Mouse (Mus musculus): ENCODE measurements around the gene Uvssa. TPM values are rescaled to one million over a fixed set of nuclear protein-coding genes. Genes with fewer than 3 reads are reported as not detected.

Gene Uvssa
- total RNA-seq, 2 experiments from 2014 or later, result 5.3 to 7.3 TPM

DNA sequence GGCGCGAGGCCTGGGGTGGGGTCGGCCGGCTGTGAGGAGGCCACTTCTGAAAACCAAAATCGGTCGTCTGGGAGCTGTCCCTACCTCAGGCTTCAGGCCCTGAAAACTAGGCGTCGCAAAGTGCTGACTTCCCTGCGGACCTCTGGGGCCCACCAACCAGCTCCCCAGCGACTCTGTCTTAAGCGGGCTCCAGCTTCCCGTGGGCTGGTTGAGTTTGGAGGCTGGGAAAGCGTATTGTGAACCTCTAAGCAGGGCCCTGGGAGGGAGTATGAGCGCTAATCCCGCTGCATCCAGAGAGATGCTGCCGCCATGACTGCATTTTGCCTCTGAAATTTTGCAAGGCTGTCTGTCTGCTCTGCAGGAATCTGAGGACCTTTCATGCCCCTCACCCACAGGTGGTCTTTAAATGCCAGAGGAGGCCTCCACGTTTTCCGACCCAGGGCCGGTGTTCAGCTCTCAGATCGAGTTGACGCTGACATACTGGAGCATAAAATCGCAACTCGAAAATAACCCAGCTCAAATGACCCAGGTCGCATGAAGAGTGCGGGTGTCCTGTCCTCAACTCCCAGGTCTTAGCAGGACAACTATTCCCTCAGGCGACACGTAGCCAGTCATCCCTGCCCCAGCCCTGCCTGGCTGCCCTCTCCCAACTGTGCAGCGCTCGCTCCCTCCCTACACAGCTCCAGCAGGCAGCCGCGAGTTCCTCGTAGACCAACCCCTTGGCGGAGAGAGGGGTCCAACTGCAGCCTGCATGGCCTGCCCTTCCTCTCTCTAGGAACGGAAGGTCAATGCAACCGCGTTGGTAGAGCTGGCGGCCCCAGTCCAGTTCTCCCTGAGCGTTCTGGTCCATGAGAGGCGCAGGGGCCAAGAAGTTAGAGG lies 53.9 kb downstream of the Uvssa start:
- intact Hi-C loops (cut with DNase I), result no loop called here
- H3K4me3 ChIP-seq, result no peak overlapping the region
- H3K27ac ChIP-seq, result no peak overlapping the region
- TF ChIP-seq CTCF (IDR thresholded peaks at IDR 0.05), result no peak
- DNase-seq (ENCODE audit: extremely low spot score in 1 of 2, low spot score in 2 of 2), result no peak

DNA sequence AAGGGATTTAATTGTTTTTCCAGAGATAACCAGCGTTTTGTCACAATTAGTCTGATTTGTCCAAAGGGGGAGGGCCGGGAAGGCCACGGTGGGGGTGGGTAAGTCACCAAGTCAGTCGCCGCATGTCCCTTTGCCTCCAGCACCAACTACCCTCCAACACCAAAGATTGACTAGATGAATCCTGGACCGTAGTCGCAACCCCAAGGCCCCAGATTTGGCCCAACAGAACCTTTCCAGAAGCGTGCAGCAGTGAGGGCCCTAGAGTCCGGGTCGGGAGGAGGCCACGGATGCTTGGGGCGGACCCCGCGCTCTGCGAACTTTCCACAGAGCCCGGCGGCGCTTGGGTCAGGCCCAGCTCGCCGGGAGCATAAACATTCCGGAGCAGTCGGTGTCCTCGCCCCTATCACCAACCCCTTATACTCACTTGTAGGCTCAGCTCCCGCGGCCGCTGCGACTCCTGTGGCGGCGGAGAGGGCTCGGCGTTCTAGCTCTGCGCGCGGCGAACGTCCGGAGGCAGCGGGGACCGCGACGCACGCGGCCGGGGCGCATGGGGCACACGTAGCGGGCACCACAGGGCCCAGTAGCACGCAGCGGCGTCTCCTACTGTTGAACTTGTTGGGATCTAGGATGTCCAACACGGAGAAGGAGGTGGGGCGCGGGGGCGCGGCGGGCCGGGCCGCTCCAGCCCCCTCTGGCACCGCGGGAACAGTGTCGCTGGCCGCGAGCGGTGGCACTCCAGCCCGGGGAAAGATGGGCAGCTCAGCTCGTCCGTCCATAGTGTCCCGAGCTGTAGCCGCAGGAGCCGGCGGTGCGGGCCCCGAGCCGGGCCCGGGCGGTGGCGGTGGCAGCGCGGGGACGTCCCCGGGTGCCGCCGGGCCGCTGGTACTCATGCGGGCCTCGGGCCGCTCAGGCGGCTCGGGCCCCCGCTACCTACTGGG lies 55.1 kb downstream of the Uvssa start, which contains the start of gene Nkx1-1:
Gene Nkx1-1 (minus strand): TSS at position 776 of the 938 bp plus-strand sequence.
- no peak for TF ChIP-seq CTCF (IDR thresholded peaks at IDR 0.05)
- intact Hi-C loops (cut with DNase I), result no loop called here
- no peak for DNase-seq (ENCODE audit: extremely low spot score in 1 of 2, low spot score in 2 of 2)
- Histone ChIP-seq H3K4me3 (peak within 1 kb of the TSS; percentile 19; the same call in 1 of the 2 replicates), H3K27ac (no peak within 1 kb of the TSS)

DNA sequence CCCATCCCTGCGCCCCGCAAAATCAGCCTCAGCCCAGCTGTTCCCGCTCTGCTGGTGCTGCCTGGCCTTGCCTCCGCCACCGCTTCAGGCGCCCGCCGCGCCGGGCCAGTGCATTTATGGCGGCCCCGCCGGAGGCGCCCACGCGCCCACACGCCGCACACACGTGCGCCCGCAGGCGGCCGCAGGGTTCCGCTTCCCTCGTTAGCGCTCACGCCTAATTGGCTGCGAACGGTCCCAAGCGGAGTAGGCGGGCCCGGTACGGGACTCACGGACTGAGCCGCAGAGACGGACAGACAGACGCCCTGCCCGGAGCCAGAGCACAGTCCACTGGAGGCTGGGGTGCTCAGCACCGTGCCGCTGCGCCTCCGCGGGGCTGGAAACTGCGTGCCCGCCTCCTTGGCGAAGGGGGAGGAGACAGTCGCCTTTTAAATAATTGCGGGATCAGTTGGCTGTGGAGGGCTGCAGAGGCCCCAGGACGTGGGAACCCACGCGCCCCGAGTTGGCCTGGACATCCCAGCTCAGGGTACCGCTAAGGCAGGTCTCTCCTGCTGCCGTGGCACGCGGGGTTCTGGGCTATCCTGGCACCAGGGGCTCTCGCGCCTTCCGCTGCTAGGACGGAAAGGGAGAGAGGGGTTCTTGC lies 55.9 kb downstream of the Uvssa start:
- Histone ChIP-seq H3K27ac (no peak overlapping the region), H3K4me3 (peak overlapping the region; percentile 19; the same call in 1 of the 2 replicates)
- TF ChIP-seq CTCF (IDR thresholded peaks at IDR 0.05), result no peak
- intact Hi-C loops (cut with DNase I), result no loop called here
- no peak for DNase-seq (ENCODE audit: extremely low spot score in 1 of 2, low spot score in 2 of 2)

DNA sequence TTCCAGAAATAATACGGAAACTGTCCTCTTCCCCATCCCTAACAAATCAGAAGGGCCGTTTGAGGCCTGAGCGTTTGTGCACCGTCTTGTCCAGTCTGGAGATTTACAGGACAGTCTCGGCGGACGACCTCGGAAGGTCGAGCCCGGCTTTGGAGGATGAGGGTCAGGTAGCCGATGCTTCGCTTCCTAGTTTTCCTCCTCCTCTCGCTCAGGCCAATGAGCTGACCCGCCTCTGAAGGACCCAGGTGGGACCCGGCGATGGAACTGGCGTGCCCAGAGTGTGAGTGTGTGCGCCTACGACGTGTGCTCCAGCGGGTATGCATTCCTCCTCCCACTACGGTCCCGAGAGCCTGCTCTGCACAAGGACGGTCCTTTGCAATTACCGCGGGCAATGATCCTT lies 56.8 kb downstream of the Uvssa start:
- H3K27ac ChIP-seq, result no peak overlapping the region
- intact Hi-C loops (cut with DNase I), result no loop called here
- H3K4me3 ChIP-seq, result no peak overlapping the region
- DNase-seq (ENCODE audit: extremely low spot score in 1 of 2, low spot score in 2 of 2), result no peak
- TF ChIP-seq CTCF (IDR thresholded peaks at IDR 0.05), result no peak

DNA sequence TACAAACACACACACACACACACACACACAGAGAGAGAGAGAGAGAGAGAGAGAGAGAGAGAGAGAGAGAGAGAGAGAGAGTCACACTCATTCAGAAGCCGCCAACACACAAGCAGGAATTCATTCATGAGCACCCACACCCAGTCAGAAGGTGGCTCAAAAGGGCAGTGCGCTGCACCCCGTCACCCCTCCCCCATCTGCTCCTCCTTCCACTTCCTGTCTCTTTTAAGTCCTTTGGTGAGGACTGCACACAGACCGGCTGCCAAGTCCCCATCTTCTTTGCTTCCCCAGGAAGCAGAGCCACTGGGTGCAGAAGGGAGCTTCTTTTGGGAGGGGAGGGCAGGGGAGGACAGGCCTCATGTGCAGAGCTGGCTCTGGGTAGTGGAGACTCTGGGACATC lies 57.6 kb downstream of the Uvssa start:
- intact Hi-C loops (cut with DNase I), result no loop called here
- TF ChIP-seq CTCF (IDR thresholded peaks at IDR 0.05), result no peak
- no peak overlapping the region for H3K27ac ChIP-seq
- no peak overlapping the region for H3K4me3 ChIP-seq
- no peak for DNase-seq (ENCODE audit: extremely low spot score in 1 of 2, low spot score in 2 of 2)

DNA sequence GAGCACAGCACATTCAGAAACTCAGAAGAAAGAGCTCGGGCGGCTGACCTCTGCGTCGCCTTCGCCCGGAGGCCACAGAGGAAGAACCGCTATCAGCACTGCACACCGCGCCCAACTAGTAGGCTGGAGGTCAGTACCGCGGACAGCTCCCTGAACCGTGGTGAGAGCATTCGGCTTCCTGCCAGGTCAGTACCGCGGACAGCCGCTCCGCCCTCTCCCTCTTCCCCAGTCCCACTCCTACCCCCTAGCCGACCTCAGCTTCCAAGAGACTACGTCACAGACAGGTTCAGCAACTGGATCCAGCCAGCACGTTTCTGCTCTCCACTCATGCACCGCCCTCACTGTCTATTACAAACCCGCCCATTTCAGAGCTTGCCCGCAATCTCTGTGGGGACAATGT lies 59.9 kb downstream of the Uvssa start:
- Histone ChIP-seq H3K27ac (no peak overlapping the region), H3K4me3 (no peak overlapping the region)
- DNase-seq (ENCODE audit: extremely low spot score in 1 of 2, low spot score in 2 of 2), result peak; percentile 40 to 63
- no peak for TF ChIP-seq CTCF (IDR thresholded peaks at IDR 0.05)
- intact Hi-C loops (cut with DNase I), result no loop called here

DNA sequence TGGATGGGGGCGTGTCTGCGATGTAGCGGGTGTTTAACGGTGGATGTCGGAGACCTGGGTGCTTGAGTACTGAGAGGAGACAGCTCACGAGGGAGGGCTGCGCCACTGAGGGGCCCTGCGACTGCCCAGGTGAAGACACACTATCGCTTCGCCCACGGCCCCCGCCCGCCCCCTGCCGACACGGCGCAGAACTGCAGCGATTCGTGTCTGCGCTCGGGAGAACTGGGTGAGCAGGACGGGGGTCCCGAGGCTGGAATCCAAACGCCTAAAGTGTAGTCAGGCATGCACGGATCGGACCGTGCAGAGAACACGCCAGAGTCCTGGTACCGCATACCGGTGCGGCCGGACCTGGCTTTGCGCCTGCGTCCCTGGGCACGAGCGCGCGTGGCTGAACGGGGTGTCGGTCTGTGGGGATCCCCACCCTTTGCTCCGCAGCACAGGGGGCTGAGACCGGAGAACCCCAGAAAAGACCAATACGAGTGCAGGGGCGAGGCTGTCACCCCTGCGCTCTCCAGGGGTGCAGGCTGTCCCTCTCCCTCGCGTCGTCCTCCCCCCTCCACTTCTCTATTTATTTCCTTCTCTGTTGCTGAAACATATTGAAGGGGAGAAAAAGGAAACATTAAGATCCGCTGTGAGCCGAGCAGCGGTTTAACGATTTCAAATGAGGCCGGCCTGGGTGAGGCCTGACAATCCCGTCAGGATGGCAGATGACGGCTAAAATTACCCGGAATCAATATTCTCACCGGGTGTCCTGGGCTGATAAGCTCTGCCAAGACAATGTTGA lies 64.8 kb downstream of the Uvssa start:
- Histone ChIP-seq H3K4me3 (peak overlapping the region; percentile 49), H3K27ac (no peak overlapping the region)
- TF ChIP-seq CTCF (IDR thresholded peaks at IDR 0.05), result peak; percentile 90
- DNase-seq (ENCODE audit: extremely low spot score in 1 of 2, low spot score in 2 of 2), result peak; percentile 33 to 45
- intact Hi-C loops (cut with DNase I), result loop anchor here (5.0 kb wide), 1 partner anchor 51 kb away; no protein-coding TSS in a partner anchor

DNA sequence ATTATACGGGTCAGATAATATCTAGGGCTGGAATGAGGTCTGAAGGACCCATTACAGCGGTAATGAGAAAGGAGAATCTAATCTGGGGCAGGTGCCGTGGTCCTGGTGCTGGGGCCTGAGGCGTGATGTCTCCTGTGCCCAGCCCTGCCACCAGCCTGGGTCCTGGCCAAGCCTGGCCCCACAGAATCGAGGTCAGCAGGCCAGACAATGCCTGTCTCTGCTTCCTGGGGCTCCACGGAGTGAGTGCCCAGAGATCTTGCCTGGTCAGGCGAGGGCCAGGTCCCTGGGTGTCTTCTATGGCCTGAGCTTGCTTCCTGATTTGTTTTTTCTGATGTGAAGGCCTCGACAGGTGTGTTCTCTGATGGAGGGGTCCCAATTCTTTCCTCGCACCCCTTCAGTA lies 65.4 kb downstream of the Uvssa start:
- no peak overlapping the region for H3K27ac ChIP-seq
- no peak overlapping the region for H3K4me3 ChIP-seq
- no peak for TF ChIP-seq CTCF (IDR thresholded peaks at IDR 0.05)
- intact Hi-C loops (cut with DNase I), result loop anchor here (5.0 kb wide), 1 partner anchor 51 kb away; no protein-coding TSS in a partner anchor
- no peak for DNase-seq (ENCODE audit: extremely low spot score in 1 of 2, low spot score in 2 of 2)

DNA sequence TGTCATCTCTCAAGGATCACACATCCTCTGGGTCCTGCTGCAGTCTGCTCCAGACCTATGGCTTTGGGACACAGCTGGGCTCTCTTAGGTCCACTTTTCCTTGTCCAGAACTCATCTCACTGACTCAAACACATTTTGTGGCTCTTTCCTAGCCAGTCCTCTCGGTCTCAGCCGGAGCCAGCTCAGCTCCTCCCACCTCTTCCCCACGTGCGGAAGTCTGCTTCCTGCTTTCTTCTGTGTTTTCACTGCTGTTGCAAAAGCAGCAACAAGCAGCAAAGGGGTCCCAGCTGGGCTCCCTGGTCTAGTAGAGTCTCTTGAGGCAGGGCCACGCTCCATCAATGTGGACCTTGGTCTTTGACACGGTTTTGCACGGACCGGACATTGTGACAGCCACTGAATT lies 77.4 kb downstream of the Uvssa start:
- no peak overlapping the region for H3K27ac ChIP-seq
- no peak for DNase-seq (ENCODE audit: extremely low spot score in 1 of 2, low spot score in 2 of 2)
- TF ChIP-seq CTCF (IDR thresholded peaks at IDR 0.05), result no peak
- H3K4me3 ChIP-seq, result no peak overlapping the region
- intact Hi-C loops (cut with DNase I), result no loop called here

DNA sequence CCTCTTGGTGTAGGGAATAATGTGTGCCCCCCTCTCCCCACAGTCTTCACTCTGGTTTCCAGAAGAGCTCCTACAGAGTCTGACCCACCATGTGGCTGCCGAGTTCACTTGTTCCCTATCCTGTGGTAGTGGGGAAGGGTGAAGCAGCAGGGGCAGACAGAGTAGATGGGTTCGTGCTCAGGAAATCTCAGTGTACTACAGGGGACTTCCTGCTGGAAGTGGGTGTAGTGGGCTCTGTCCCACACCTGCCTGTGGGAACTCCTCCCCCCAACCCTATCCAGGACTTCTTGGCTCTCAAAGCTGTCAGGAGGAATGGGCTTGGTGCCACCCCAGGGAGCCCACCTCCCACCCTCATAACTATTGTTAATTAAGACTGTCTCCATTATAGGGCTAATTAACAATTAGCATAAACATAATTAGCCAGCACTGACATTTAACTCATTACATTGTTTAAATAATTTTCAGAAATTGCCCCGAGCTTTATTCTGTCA lies 79.8 kb downstream of the Uvssa start:
- no peak for TF ChIP-seq CTCF (IDR thresholded peaks at IDR 0.05)
- no peak for DNase-seq (ENCODE audit: extremely low spot score in 1 of 2, low spot score in 2 of 2)
- intact Hi-C loops (cut with DNase I), result no loop called here
- Histone ChIP-seq H3K27ac (no peak overlapping the region), H3K4me3 (no peak overlapping the region)

DNA sequence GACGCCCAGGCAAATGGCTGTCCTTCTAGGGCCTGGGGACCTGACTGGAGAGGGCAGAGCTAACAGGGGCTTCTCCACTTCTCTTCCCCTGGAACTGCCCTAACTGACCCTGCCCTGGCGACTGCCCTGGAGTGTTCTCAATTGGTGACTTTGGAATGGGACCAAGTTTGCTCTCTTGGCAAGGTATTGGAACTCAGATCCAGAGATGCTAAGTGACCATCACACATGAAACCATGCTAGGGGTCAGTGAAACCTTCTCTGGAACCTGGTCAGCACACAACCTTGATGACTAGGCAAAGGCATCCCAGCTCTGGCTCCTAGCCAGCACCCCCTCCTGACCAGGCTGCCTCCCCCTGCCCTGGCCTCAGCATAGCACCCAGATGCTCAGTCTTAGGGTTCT lies 80.8 kb downstream of the Uvssa start:
- no peak for TF ChIP-seq CTCF (IDR thresholded peaks at IDR 0.05)
- no peak overlapping the region for H3K27ac ChIP-seq
- DNase-seq (ENCODE audit: extremely low spot score in 1 of 2, low spot score in 2 of 2), result no peak
- intact Hi-C loops (cut with DNase I), result no loop called here
- H3K4me3 ChIP-seq, result no peak overlapping the region
